Mouse (Mus musculus) neural tube, embryonic 10.5 days (tissue): ENCODE results near the gene Mtif2.
A peak's percentile ranks its signal among the peaks of the same experiment; 100 is the strongest.
"Not testable (repeated sequence)": the region's sequence is repeated elsewhere in the genome, so short reads cannot be mapped to it uniquely, and the experiment has no call there.

Source experiments
- DNase-seq: peaks from one replicate; pipeline ENCODE4 v3.0.0-alpha.2; 2017; ENCODE audit warnings: low spot score; ENCODE audit errors: extremely low spot score

The Mtif2 gene

GRCm38 (mm10) chr11:29525988-29526794 is at the start of gene Mtif2:
Gene Mtif2, plus strand, starts transcription at chr11:29526408.
- peak; percentile 89 for DNase-seq

GRCm38 (mm10) chr11:29493135-29493534 is 33.1 kb upstream of the Mtif2 start:
- no peak for DNase-seq

GRCm38 (mm10) chr11:29496962-29497361 is 29.2 kb upstream of the Mtif2 start:
- no peak for DNase-seq

DNA sequence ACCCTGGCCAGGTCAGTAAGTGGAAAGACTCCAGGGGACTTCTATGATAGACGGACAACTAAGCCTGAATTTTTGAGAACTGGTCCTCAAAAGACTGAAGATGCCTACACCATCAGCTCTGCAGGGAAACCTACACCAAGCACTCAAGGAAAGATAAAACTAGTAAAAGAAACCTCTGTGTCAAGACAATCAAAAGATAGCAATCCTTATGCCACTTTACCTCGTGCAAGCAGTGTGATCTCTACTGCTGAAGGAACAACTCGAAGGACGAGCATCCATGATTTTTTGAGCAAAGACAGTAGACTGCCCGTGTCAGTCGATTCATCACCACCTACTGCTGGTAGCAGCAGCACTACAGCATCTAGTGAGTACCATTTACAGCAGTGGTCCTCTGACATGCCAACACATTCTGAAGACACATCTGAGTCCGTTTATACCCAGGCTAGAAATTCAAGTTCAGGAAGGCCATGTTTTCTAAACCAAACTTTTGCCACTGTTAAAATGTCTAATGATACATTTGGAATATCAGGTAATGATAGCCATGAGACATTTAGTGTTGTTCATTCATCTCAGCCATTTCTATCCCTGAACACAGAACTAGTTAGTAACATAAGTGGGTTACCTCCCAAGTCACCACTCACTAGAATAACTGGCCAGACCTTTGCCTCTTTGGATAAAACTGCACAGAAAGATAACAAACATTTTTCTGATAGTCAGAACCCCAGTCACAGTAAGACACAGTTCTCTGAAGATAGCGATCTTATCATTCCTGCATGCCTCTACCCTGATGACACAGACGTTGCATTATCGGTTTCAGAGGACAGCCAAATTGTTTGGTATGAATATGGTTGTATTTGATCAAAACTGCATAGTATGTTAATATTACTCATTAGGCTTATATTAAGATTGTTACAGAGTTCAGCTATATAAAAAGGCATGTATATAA is 22.0 kb upstream of the Mtif2 start:
- DNase-seq, result no peak

- no peak for DNase-seq
These were observed 21.1 kb upstream of the Mtif2 start for GRCm38 (mm10) chr11:29504899-29505625.

DNA sequence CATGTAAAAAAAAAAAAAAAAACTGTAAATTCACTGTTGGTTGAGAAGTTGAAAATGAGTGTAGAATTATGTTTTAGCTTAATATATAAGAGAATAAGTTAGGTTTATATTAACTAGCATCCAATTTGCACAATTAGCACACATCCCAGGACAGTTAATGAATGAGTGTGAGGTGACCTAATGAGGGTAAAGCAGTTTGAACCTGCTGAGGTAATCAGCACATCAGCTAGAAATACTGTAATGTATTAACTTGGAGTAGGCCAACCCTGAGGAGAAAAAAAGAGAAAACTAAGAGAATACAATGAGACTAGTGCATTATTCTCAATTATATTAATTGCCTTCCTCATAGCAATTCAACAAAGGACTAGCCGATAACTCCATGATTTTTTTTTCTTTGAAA is 16.8 kb upstream of the Mtif2 start:
- DNase-seq, result no peak

DNA sequence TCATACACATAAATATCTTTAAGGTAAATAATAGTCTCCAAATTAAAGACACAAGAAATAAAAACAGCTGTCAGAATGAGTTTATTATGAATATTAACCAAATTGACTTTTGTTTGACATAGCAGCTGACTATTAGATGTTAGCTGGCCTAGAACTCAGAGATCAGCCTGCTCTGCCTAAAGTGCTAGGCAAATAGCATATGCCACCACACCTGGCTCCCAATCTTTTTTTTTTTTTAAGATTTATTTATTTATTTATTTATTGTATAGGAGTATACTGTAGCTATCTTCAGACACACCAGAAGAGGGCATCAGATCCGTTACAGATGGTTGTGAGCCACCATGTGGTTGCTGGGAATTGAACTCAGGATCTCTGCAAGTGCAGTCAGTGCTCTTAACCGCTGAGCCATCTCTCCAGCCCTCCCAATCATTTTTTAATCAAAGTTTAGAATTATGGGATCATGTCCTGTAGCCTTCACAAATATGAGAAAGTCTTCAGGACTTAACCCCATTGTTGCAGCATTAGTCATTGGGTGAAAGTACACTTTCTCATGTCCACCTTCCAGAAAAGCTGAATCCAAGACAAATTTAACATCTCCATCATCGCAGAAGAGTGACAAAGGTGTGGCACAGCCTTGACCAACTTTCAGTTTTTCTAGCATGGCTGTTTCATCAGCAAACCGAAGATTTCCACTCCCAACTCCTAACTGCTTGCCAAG is 13.2 kb upstream of the Mtif2 start:
- DNase-seq, result no peak

DNA sequence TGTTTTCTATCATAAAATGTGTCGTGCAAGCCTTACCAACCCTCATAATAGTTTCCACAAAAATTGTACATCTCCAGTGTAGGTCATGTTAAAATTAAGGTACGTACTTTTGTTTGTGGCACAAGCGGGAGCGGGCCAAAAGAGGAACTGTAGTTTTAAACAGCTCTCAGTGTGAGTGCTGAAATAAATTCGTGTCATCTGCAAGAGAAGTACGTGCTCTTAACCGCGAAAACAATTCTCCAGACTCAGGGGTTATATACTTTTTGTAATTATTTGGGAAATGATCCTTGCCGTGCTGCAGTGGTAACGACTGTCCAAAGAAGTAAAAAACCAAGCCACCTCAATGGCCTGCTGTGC is 11.9 kb upstream of the Mtif2 start:
- DNase-seq, result no peak

DNA sequence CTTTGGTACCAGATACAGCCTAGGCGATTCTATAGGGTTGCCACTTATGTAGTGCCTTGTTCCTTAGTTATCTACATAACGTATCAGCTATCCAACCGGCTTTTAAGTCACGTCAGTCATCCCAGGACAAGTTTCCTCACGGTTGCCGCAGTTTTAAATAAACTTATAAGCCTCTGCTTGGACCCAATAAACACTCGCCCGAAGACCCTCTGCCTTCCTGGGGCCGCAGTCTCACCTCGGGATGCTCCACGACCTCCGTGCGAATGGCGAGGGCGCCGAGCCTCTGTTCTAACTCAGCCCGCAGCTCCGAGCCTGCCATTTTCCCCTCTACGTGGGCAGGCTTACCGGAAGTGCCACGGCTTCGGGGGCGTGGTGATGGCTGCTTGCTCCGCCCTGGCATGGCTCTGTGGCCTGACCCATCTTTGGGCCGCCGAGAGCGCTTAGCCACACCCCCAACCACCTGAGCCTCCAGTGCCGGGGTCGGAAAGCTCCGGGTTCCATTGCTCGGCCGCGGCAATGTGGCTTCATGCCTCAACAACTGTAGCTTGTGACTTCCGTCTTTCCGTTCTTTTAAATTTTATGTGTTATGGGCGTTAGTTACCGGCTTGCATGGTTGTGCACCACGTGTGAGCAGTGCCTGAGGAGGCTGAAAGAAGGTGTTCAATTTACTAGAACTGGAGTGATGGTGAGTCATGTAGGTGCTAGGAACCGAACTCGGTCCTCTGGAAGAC is 11.4 kb upstream of the Mtif2 start, which contains the start of gene Prorsd1:
Gene Prorsd1 (minus strand): TSS at position 352 of the 731 bp plus-strand sequence.
- DNase-seq, result peak; percentile 94

DNA sequence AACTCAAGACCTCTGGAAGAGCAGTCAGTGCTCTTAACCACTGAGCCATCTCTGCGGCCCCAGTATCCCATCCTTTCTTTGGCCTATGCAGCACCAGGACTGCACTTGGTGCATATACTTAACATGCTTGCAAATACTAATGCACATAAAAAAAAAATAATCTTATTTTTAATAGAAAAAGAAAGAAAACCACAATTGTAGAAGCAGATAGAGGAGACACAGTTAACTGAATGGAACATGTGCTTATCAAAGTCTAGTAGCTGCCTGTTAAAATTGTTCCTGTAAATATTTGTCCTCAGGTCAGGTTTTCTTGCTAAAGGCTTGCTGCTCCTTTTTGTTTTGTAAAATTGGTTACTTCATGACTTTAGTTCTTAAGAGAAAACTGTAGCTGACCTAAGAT is 12.0 kb downstream of the Mtif2 start:
- no peak for DNase-seq

DNA sequence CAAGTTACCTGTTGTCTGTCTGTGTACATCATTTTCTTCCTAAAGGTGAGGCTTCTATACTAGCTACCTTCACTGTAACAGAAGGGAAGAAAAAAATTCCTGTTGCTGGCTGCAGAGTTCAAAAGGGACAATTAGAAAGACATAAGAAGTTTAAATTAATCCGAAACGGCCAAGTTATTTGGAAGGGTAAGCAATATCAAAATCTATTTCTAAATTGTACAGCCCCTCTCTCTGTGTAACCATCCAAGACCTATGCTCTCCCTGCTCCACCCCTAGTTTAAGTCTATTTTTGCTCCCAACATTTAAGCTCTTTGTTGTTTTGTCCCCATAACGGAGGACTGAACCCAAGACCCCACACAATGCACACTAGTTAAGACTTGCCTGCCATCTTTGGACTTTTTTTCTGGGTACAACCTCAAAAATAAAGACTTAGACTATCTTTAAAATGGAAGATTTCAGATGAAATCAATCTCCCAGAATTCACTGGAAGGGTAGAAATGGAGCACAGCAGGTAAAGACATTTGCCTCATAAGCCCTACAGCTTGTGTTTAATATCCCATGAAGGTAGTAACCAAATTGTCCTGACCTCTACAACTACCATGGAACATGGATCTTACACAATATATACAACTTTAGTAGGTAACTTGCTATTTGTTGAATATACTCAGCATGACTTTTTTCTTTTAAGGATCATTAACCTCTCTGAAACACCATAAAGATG is 18.2 kb downstream of the Mtif2 start:
- no peak for DNase-seq

- not testable (repeated sequence) for DNase-seq
These were observed 19.0 kb downstream of the Mtif2 start for GRCm38 (mm10) chr11:29545150-29545752.

GRCm38 (mm10) chr11:29546297-29546696 is 20.1 kb downstream of the Mtif2 start:
- not testable (repeated sequence) for DNase-seq

- no peak for DNase-seq
These were observed 20.6 kb downstream of the Mtif2 start for GRCm38 (mm10) chr11:29546762-29547161.

DNA sequence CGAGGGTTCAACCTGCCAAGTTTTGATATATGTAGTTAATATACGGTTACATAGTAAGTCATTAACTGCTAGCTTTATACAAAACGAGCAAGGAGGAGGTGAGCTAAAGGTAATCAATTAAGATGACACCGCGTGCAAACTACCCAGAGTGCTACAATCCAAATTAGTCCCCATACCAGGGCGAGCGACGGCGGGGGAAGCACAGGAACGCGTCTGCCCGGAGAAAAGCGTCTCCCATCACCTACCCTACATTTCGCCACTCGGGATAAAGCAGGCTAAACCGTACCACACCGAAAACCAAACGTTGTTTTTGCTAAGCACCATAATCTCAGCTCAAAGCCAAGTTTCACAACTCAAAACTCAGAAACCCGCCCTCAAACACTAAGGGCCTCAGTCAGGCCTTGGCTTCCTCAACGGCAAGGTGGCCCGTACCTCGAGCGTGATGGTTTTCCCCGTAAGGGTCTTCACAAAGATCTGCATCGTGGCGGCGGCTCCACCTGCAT is 21.1 kb downstream of the Mtif2 start:
- no peak for DNase-seq

GRCm38 (mm10) chr11:29547752-29548503 is 21.7 kb downstream of the Mtif2 start, which contains the start of the genes Clhc1 and Rps27a:
Gene Clhc1, plus strand, starts transcription at chr11:29547950.
Gene Rps27a, minus strand, starts transcription at chr11:29548109.
- peak; percentile 91 for DNase-seq

DNA sequence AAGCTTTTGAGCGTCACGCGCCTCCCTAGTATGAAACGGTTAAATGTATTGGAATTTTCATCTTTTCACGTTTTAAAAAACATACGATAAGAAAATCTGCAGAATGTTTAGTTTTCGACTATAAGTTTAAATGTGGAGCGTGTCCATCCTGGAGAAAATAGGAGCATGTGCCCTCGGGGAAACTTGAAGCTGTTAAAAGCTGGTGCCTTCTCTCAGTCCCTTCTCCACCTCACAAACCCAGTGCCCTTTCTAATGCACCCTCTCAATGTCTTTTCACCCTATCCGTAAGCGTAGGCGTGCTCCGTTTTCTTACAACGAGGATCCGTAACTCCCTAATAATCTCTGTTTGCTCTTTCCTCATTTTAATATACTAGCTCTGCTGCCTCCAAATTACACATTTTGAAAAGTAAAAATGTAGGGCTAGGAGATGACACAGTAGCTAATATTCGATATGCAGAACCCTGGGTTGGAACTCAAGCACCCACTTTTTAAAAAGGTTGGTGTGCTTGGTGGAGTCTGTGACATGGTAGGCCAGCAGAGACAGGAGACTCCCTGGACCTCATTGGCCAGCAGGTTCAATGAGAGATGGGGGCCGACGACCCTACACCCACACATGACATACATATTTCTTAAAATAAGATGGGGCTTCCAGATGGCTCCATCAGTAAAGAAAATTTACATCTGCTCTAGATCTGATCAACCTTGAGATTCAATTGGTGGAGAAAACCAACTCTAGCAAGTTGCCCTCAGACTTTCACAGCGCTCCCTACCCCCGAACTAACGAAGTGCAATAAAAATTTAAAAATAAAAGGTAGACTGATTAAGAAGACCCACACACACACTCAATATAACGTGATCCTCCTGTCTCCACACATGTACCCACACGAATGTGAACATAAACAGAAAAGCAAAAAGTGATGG is 22.6 kb downstream of the Mtif2 start:
- DNase-seq, result no peak
